Mouse (Mus musculus) kidney, embryonic 16.5 days (tissue): ENCODE results near the gene Trim14. TPM values are rescaled to one million over a fixed set of nuclear protein-coding genes. Genes with fewer than 3 reads are reported as not detected.
"Not testable (repeated sequence)": the region's sequence is repeated elsewhere in the genome, so short reads cannot be mapped to it uniquely, and the experiment has no call there.

Experiments used
- ATAC-seq: fragments of 200-750 bp; cut with Nextera tagmentation; 2 replicates; pipeline ENCODE4 v1.8.0; 2017; ENCODE audit warnings: moderate TSS enrichment; ENCODE audit not compliant: low FRiP score, low TSS enrichment
- H3K27ac ChIP-seq: fragments of 300-500 bp; sonication (generic); 2 replicates; pipeline ENCODE4 v1.5.1; 2014; ENCODE audit warnings: low read length
- H3K27me3 ChIP-seq: fragments of 300-500 bp; sonication (generic); 2 replicates; pipeline ENCODE4 v1.6.1; 2014; ENCODE audit warnings: low read length, control low read depth, mixed read lengths; ENCODE audit not compliant: insufficient read depth
- H3K36me3 ChIP-seq: fragments of 300-500 bp; sonication (generic); 2 replicates; pipeline ENCODE4 v1.6.1; 2014; ENCODE audit warnings: low read length, control low read depth, mixed read lengths; ENCODE audit not compliant: insufficient read depth
- H3K4me1 ChIP-seq: fragments of 300-500 bp; sonication (generic); 2 replicates; pipeline ENCODE4 v1.6.1; 2014; ENCODE audit warnings: low read length, control low read depth, mixed read lengths; ENCODE audit not compliant: insufficient read depth
- H3K4me2 ChIP-seq: fragments of 300-500 bp; sonication (generic); replicated peaks from 2 replicates; pipeline ENCODE4 v1.6.1; 2014; ENCODE audit warnings: low read depth, low read length
- H3K4me3 ChIP-seq: fragments of 300-500 bp; sonication (generic); 2 replicates; pipeline ENCODE4 v1.5.1; 2014; ENCODE audit warnings: mild to moderate bottlenecking, low read length
- H3K9ac ChIP-seq: fragments of 300-500 bp; sonication (generic); replicated peaks from 2 replicates; pipeline ENCODE4 v1.6.1; 2014; ENCODE audit warnings: low read length
- H3K9me3 ChIP-seq: fragments of 300-500 bp; sonication (generic); 2 replicates; pipeline ENCODE4 v1.6.1; 2016; ENCODE audit warnings: low read length, control low read depth
- WGBS: fragments of 180-500 bp; shearing (Covaris S2); extraction: QIAGEN DNeasy Blood & Tissue Kit; methylation state at CpG from one replicate; pipeline ENCODE4 v1.1.7; 2014; 5-methylcytosine and 5-hydroxymethylcytosine counted together
- polyA plus RNA-seq: library from polyadenylated mRNA; unstranded; fragments of >200 nt; fragmentation: Nextera tagmentation; extraction: Ambion mirVana; gene quantifications from 2 replicates; pipeline ENCODE4 v1.2.1, GENCODE M21; 2015

Trim14 gene
- polyA plus RNA-seq, 1 experiment from 2014 or later = 2.1 TPM

DNA sequence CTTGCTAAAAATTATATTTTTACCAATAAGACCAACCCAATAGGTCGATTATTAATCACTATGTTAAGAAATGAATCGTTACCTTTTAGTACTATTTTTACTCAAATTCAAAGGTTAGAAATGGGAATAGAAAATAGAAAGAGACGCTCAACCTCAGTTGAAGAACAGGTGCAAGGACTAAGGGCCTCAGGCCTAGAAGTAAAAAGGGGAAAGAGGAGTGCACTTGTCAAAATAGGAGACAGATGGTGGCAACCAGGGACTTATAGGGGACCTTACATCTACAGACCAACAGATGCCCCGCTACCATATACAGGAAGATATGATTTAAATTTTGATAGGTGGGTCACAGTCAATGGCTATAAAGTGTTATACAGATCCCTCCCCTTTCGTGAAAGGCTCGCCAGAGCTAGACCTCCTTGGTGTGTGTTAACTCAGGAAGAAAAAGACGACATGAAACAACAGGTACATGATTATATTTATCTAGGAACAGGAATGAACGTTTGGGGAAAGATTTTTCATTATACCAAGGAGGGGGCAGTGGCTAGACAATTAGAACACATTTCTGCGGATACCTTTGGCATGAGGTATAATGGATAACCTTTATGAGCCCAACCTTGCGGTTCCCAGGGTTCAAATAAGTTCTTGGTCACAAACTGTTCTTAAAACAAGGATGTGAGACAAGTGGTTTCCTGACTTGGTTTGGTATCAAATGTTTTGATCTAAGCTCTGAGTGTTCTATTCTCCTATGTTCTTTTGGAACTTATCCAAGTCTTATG is 39.8 kb upstream of the Trim14 start:
- H3K27ac ChIP-seq = not testable (repeated sequence)
- WGBS = 88% methylated on average over 6 of the region's 10 CpGs

GRCm38 (mm10) chr4:46574841-46575240 is 38.9 kb upstream of the Trim14 start:
- 66% methylated on average over 10 of the region's 12 CpGs for WGBS
- H3K4me1 ChIP-seq = peaks cover 5% of the 10 kb centered on the region; the same call in 1 of the 2 replicates
- no peak overlapping the region for H3K9ac ChIP-seq
- no peak overlapping the region for H3K4me3 ChIP-seq
- H3K27ac ChIP-seq = no peak overlapping the region
- no peak overlapping the region for H3K4me2 ChIP-seq
- H3K9me3 ChIP-seq = peaks cover 4% of the 10 kb centered on the region; the same call in 1 of the 2 replicates
- H3K27me3 ChIP-seq = no peaks in the 10 kb centered on the region
- ATAC-seq = no peak
- no peaks in the 10 kb centered on the region for H3K36me3 ChIP-seq

More for the DNA sequence above, 39.8 kb upstream of the Trim14 start:
- not testable (repeated sequence) for H3K27me3 ChIP-seq, H3K36me3 ChIP-seq, ATAC-seq, H3K9ac ChIP-seq, H3K4me2 ChIP-seq, H3K4me3 ChIP-seq, H3K9me3 ChIP-seq, H3K4me1 ChIP-seq

GRCm38 (mm10) chr4:46574024-46574753 is 38.2 kb upstream of the Trim14 start:
- Histone ChIP-seq H3K9me3 (peaks cover 4% of the 10 kb centered on the region; the same call in 1 of the 2 replicates), H3K4me1 (peaks cover 5% of the 10 kb centered on the region; the same call in 1 of the 2 replicates), H3K36me3 (no peaks in the 10 kb centered on the region), H3K9ac (no peak overlapping the region), H3K4me2 (no peak overlapping the region), H3K4me3 (no peak overlapping the region), H3K27ac (no peak overlapping the region), H3K27me3 (no peaks in the 10 kb centered on the region)
- WGBS = 37% methylated on average over 9 of the region's 9 CpGs
- no peak for ATAC-seq

DNA sequence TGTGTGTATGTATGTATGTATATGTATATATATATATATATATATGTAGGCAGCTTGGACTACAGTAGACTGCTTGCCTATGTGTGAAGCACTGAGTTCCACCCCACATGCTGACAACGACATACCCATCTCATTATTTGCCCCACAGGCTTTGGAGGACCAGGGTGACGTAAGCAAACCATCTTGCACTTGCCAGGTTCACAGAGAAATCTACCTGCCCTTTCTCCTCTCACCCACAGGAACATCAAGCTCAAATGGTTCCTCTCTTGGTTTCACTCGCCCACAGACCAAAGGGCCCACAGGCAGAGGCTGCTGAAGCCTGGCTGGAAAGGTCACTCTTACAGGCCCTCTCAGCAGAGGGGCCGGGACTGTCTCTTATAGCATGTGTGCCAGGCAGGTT is 36.7 kb upstream of the Trim14 start:
- H3K9ac ChIP-seq = no peak overlapping the region
- WGBS = 71% methylated on average over 4 of the region's 4 CpGs
- H3K27ac ChIP-seq = no peak overlapping the region
- ATAC-seq = no peak
- H3K4me3 ChIP-seq = no peak overlapping the region
- H3K27me3 ChIP-seq = no peaks in the 10 kb centered on the region
- peaks cover 5% of the 10 kb centered on the region; the same call in 1 of the 2 replicates for H3K4me1 ChIP-seq
- H3K36me3 ChIP-seq = no peaks in the 10 kb centered on the region
- H3K4me2 ChIP-seq = no peak overlapping the region
- peaks cover 4% of the 10 kb centered on the region; the same call in 1 of the 2 replicates for H3K9me3 ChIP-seq

- Histone ChIP-seq H3K9ac (no peak overlapping the region), H3K36me3 (no peaks in the 10 kb centered on the region), H3K4me1 (peaks cover 5% of the 10 kb centered on the region; the same call in 1 of the 2 replicates), H3K4me3 (no peak overlapping the region), H3K9me3 (peaks cover 4% of the 10 kb centered on the region; the same call in 1 of the 2 replicates), H3K4me2 (no peak overlapping the region), H3K27me3 (no peaks in the 10 kb centered on the region), H3K27ac (no peak overlapping the region)
- 90% methylated on average over 9 of the region's 9 CpGs for WGBS
- no peak for ATAC-seq
Measured at GRCm38 (mm10) chr4:46571744-46572143, 35.8 kb upstream of the Trim14 start.

DNA sequence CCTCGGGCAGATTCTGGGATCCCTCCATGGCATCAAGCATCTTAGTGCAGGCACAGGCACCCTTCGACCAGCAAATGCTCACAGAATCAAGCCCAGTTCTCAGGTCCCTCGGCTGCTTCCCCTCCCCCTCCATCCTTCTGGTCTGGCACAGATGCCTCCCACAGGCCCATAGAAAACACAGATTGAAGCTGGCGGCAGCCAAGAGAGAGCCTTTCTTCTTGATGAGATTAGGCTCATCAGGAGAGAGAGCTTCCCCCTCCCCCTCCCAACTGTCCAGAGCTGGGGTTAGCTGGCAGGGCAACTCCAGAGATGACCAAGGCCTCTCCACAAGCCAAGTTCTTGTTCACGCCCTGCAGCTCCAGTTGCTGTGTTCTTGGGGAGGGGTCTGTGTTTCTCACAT is 33.7 kb upstream of the Trim14 start:
- Histone ChIP-seq H3K9ac (no peak overlapping the region), H3K4me2 (no peak overlapping the region), H3K4me1 (peaks cover 2% of the 10 kb centered on the region; the same call in 1 of the 2 replicates), H3K27me3 (no peaks in the 10 kb centered on the region), H3K9me3 (peaks cover 4% of the 10 kb centered on the region; the same call in 1 of the 2 replicates), H3K4me3 (no peak overlapping the region), H3K27ac (no peak overlapping the region), H3K36me3 (no peaks in the 10 kb centered on the region)
- 41% methylated on average over 5 of the region's 5 CpGs for WGBS
- no peak for ATAC-seq

- Histone ChIP-seq H3K4me3 (no peak overlapping the region), H3K27ac (no peak overlapping the region), H3K9ac (no peak overlapping the region), H3K4me2 (no peak overlapping the region), H3K36me3 (no peaks in the 10 kb centered on the region), H3K27me3 (no peaks in the 10 kb centered on the region), H3K9me3 (peaks cover 4% of the 10 kb centered on the region; the same call in 1 of the 2 replicates), H3K4me1 (no peaks in the 10 kb centered on the region)
- 87% methylated on average over 8 of the region's 8 CpGs for WGBS
- ATAC-seq = no peak
Measured at GRCm38 (mm10) chr4:46568169-46568568, 32.2 kb upstream of the Trim14 start.

DNA sequence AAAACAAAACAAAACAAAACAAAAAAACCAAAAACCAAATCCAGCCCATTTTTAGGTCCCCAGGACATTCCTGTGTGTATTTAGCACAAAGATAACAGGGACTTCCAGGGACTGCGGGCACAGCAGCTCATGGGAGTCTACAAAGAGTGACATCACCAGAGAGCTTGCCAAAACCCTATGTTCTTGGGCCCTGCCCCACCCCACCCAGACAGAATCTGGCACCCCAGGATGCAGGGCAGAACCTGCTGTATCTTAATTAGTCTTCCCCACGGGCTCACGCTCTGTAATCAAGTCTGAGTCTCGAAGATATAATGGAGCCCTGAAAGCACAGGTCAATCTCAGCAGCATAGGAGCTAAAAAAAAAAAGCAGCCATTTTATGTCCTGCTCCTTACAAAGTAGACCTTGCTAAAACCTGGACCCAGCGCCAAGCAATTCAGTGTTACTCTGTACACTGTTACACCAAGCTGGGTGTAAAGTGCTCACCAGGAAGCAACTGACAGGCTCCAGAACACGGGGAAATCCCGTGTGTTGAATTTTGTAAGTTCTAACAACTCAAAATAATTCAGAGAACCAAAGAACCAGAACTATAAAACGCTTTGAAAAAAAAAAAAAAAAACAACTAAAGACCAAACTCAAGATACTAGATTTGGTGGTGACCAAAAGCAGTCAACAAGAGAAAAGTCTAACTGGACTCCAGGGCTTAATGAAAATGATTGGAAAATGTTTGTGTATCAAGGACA is 31.2 kb upstream of the Trim14 start:
- Histone ChIP-seq H3K4me3 (no peak overlapping the region), H3K4me2 (no peak overlapping the region), H3K27ac (no peak overlapping the region), H3K27me3 (no peaks in the 10 kb centered on the region), H3K4me1 (no peaks in the 10 kb centered on the region), H3K9ac (no peak overlapping the region), H3K36me3 (no peaks in the 10 kb centered on the region), H3K9me3 (peaks cover 4% of the 10 kb centered on the region; the same call in 1 of the 2 replicates)
- no peak for ATAC-seq
- WGBS = 80% methylated on average over 8 of the region's 8 CpGs

GRCm38 (mm10) chr4:46565393-46565955 is 29.5 kb upstream of the Trim14 start:
- ATAC-seq = no peak
- H3K4me1 ChIP-seq = no peaks in the 10 kb centered on the region
- no peak overlapping the region for H3K4me3 ChIP-seq
- 97% methylated on average over 4 of the region's 4 CpGs for WGBS
- H3K36me3 ChIP-seq = no peaks in the 10 kb centered on the region
- H3K27me3 ChIP-seq = no peaks in the 10 kb centered on the region
- H3K27ac ChIP-seq = no peak overlapping the region
- H3K9ac ChIP-seq = no peak overlapping the region
- no peaks in the 10 kb centered on the region for H3K9me3 ChIP-seq
- H3K4me2 ChIP-seq = no peak overlapping the region
